Mouse (Mus musculus) CH12F3 (cell line): ENCODE results near the gene Pbx2.
"Not testable (repeated sequence)": the region's sequence is repeated elsewhere in the genome, so short reads cannot be mapped to it uniquely, and the experiment has no call there.

Source experiments
- in situ Hi-C: fragments of 300-500 bp; cut with MboI; formaldehyde crosslinking; loops from 2 replicates; pipeline ENCODE4 v1.14.3; 2020; ENCODE audit warnings: low sequenced_read_pairs

The Pbx2 gene

DNA sequence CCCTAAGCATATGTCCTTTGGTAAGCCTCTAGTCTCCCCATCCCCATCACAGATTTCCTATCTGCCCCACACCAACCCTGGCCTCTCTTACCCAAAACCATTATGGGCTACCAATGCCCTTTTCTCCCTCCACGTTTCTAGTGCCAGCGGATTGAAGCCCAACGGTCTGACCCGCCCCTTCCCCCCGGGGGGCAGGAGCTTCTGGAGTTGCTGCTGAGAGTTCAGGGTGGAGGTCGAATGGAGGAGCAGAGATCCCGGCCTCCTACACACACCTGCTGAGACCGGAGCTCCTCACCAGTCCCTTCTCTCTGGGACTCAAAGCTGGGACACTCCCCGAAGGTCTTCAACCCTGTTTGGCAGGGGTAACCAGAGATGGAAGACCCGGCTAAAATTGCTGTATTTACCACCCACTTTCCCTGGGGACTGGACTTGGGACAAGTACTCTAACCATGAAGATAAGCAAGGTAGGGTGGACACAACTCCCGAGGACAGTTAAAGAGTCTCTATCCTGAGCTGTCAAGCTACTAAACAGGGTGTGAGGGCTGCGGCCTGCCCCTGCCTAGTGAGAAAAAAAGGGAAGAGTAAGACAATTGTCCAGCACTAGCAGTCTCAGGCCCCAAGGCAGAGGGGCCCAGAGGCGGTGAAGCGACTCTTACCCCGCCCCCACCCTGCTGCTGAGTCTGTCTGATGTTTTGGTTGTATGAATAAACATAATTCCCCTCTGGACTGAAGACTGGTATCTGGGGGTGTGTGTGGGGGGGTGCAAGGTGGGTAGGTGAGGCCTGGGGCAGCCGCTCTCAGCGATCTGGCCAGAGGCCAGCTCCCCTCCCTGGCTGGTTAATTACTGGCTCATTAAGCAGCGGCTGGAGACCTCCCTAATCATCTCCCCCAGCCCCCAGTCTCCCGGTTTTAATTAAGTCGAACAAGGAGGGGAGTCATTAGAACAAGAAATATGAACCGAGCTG is at the start of gene Pbx2:
Gene Pbx2 (plus strand): TSS at position 238 of the 965 bp plus-strand sequence.
- in situ Hi-C loops: no loop called here

DNA sequence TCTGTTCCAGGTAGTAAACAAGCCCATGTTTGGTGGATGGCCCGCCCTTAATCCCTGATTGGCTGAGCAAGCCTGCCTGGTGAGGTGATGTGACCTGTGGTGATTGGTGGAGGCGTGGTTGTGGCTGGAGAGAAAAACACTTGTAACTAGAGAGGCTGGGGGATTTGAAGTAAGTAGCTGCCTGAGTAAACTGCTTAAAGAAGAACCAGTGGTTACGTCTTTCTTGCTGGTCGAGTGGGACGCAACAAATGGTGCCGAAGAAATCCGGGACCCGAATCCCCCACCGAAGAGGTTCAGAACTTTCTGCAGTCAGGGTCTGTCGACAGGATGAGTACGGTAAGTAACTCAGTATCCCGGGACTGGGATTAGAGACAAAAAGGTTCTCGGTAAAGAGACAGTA is 47.5 kb upstream of the Pbx2 start:
- in situ Hi-C loops: not testable (repeated sequence)

DNA sequence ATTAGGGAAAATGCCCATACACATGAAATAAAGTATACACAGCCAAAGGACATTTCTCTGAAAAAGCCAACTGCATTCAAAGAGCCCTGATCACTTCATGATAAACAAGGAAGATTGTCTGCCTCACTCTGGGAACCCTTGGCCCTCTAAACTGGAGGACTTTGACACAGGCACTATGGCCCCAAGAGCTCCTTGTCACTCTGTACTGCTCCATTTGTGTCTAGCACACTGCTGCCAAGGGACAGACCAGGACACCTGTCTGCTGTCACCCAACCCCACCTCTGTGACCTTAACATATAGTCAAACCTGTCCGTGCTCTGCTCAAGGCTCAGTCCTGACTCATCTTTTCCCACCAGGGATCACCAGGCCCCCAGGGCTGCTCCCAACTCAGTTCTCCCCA is 44.3 kb upstream of the Pbx2 start:
- in situ Hi-C loops: no loop called here

DNA sequence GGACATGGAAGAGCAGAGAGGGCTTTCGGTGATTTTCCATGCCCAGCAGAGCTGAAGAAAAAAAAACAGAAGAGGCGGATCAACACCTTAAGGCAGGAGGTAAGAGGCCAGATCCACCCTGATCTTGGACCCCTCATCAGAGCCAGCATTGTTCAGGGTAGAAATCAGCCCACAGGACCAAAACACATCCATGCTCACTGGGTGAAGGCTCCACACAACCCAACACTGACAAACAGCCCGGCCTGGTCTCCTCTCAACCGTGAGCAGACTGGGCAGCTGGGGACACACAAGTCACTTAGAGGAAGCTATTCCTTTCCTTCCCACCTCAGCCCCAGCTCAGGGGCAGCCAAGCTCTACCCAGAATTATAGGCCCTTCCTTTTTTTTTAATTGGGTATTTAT is 43.5 kb upstream of the Pbx2 start:
- in situ Hi-C loops: no loop called here

DNA sequence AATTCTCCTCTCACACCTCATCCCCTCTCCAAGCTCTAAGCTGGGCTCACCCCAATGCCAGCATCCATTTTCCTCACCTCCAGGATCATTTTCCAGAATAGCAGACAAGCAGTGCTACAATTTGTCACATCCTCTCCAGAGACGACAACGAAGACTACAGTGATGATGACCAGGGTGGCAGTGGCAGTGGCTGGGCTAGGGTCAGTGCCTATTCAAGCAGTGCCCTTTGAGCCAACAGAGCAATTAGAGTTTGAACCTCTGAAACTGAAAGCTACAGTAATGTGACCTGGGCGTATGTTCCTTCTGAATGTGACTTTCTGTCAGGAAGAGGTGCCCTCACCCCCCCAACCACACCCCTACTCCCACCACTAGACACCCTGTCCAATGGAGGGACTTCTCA is 41.9 kb upstream of the Pbx2 start:
- in situ Hi-C loops: no loop called here

DNA sequence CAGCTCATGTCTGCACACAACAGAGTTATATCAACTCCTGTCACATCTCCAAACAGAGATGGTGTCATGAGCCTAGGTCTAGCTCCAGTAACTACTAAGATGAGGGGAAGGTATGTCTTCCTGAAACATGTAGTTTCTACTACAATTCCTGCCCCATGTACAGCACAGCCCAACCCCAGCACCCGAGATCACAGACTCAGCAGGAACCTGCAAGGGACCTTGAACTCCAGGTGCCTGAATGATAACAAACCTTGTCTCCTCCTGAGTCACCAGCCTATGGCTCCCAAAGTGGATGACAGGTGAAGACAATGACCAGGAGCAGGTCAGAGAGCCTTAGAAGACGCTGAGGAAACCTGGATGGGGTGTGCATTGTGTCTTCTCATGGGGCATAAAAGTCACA is 41.2 kb upstream of the Pbx2 start:
- in situ Hi-C loops: no loop called here

DNA sequence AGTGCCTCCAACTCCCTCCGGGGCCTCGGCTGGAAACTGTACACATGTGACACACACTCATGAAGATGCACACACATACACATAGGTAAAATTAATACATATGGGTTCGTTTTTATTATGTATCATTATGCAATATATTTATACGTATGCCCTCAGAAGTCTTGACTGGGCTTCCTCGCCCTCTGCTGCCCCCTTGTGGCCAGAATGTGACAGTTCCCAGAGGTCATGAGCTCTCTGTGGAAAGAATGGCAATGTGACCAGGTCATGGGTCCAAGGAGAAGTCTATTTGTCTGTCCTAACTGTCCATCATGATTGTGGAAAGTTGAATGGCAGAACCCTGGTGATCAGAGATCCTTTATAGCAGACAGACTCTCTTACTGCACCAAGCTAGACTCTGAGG is 35.6 kb upstream of the Pbx2 start:
- in situ Hi-C loops: no loop called here

DNA sequence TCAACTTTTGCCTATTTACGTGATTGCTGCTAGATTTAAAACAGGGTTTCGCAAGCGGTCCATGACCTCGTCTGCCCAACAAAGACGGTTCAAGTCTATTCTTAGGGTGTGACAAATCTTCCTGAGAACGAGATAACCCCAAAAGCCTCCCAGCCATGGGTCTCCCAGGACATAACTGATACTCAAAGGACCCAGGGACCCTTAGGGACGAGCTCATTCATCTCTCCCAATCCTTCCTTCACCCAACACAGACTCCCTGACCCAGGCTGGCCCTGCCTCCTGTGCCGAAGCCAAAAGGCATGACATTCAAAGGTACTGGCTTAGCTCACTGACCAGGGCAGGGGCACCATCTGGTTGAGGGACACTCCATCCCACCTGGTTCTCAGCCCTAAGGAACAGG is 34.7 kb upstream of the Pbx2 start:
- in situ Hi-C loops: no loop called here

DNA sequence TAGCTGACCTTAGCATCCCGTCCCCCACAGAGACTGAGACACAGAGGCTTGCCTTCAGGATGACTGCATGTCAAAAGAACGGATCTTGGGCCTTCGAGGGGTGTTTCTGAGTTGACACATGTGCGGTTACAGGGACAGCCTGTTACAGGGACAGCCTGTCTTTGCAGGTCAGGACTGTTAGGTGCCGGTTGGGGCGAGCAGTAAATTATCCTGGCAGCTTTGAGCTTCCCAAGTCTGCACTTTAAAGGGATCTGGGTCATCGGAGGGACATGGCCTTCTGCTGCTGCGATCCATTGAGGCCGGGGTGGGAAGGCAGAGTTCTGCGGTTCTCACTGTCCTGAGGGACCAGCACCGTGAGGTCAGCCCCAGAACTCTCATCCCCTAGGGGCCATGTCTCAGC is 33.7 kb upstream of the Pbx2 start:
- in situ Hi-C loops: no loop called here

DNA sequence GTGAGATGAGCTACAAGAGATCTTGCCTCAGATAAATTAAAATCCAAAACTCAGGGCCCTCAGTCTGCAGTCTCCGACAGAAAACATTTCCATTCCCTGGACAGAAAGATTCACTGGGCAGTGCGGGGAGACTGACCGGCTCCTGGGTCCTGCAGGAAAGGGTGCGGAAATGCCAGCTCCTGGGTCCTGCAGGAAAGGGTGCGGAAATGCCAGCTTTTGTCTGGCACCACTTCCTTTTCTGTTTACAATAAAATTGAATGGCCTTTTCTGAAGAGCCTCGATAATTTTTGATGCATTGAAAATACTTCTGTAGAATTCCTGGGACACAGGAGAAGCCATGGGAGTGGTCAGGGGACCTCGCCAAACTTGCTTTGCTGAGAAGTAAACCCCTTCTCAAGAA is 31.9 kb upstream of the Pbx2 start:
- in situ Hi-C loops: no loop called here

DNA sequence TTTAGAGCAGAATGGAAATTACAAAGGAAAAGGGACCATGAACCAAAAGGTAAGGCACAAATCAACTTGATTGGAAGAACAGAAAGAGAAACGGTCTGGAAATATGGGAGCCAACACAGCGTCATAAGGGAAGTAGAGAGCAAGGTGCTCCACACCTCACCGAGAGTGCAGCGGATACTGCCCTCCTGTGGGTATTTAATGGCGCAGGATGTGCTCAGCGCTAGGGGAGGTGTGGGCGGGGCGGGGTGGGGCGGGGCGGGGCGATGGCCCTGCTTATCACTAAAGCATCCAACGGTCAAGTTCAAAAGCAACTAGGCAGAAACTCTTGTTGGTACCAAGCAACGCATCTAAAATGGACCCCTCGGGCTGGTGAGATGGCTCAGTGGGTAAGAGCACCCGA is 31.2 kb upstream of the Pbx2 start:
- in situ Hi-C loops: no loop called here

DNA sequence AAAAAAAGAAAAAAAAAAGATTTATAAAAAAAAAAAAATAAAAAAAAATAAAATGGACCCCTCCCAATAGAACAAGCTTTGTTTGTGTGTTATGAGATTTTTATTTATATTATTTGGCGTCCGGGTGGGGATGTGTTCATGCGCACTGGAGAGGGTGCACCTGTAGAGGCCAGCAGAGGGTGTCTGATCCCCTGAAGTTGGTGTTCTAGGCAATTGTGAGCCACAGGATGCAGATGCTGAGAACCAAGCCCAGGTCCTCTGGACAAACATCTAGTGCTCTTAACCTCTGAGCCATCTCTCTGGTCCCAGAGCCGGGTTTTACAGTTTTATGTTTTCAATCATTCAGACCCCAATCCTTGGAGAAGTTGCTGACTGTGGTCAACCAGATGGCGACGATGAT is 30.6 kb upstream of the Pbx2 start:
- in situ Hi-C loops: no loop called here

DNA sequence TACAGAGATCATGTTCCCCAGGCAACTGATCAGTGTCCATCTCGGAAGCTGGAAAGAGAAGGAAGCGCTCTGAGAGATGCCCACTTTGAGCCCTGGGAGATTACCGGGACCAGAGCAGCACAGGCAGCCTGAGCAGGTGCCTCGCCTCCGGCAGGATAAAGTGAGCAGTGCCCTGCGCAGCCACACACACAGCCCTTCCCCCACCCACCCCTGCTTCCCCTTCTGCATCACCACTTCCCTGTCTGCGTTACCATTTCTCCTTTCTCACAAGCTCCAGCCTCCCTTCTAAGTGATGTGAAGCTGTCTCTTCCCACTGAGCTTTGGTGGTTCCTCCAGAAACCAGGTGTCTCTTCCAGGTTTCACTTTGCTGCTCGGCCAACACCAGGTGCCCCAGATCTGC is 29.9 kb upstream of the Pbx2 start:
- in situ Hi-C loops: no loop called here

DNA sequence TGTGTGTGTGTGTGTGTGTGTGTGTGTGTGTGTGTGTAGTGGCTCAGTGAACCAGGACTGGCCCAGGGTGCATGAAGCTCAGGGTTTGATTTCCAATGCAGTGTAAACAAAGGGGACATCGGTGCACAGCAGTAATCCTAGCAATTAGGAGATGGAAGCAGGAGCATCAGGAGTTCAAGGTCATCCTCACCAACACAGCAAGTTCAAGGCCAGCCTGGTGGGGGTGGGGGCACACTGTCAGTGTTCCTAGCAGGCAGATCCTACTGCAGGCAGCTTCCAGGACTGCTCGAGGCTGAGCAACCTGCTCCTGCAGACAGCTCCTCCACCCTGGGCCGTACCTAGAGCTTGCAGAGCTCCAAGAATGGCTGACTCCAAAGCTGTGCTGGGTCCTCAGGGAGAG is 28.5 kb upstream of the Pbx2 start:
- in situ Hi-C loops: no loop called here

DNA sequence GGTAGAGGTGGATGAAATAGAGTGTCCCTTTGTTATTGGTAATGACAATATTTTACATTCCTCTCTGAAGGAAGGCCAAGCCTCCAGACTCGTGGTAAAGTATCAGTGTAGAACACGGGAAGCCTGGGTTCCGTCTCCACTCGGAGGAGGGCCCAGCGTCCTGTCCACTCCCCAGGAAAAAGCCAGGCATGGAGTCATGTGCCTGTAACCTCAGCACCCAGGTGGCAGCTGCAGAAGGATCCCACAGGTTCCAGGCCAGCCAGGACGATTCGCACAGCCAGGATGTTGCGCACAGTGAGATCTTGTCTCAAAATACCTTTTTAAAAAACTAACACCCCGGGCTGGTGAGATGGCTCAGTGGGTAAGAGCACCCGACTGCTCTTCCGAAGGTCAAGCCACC is 27.7 kb upstream of the Pbx2 start:
- in situ Hi-C loops: no loop called here

DNA sequence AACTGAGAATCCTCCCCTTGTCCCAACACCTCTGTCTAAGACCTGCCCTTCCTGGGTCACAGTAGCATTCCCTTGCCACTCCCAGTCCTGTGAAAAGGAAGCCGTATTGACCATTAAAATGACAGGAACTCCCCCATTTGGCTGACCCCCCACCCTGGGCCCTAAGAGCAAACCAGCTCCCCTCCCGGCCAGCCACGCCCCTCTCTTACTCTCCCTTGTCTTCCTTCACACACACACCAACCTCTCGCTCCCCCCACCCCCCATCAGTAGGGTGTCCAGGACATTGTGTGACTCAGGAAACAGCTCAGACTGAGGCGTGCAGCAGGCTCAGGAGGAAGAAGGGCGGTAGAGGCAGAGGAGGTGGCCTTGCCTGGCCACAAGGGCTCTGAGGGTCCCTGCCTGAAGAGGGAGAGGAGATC is 27.1 kb upstream of the Pbx2 start, which contains the start of gene Notch4:
Gene Notch4 (plus strand): TSS at position 266 of the 419 bp plus-strand sequence.
- in situ Hi-C loops: no loop called here

DNA sequence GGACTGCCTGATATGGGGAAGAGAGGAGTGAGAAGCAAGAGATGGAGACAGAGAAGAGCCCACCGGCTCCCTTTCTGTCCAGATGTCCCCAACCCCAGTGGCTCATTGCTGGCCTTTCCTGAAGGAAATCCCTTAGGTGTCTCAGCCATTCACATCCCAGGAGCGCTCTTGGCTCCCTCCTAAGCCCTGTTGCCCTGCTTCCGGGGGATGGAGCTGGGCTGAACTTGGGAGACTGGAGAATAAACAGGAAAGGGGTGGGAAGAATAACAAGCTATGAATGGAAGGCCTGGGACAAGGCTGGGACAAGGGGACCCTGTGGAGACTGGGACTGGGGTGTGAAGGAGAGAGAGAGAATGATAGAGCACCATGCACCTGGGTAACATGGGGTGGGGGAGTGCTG is 26.3 kb upstream of the Pbx2 start:
- in situ Hi-C loops: no loop called here

DNA sequence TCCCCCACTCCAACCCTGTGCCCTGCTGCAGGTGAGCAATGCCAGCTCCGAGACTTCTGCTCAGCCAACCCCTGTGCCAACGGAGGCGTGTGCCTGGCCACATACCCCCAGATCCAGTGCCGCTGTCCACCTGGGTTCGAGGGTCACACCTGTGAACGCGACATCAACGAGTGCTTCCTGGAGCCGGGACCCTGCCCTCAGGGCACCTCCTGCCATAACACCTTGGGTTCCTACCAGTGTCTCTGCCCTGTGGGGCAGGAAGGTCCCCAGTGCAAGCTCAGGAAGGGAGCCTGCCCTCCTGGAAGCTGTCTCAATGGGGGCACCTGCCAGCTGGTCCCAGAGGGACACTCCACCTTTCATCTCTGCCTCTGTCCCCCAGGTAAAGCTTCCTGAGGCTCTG is 23.8 kb upstream of the Pbx2 start:
- in situ Hi-C loops: no loop called here

DNA sequence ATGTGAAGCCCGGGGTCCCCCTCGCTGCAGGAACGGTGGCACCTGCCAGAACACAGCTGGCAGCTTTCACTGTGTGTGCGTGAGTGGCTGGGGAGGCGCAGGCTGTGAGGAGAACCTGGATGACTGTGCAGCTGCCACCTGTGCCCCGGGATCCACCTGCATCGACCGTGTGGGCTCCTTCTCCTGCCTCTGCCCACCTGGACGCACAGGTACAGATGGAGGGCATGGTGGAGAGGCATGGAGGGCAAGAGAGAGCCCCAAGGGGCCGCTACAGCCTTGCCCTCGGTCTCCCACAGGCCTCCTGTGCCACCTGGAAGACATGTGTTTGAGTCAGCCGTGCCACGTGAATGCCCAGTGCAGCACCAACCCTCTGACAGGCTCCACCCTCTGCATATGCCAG is 22.6 kb upstream of the Pbx2 start:
- in situ Hi-C loops: no loop called here

DNA sequence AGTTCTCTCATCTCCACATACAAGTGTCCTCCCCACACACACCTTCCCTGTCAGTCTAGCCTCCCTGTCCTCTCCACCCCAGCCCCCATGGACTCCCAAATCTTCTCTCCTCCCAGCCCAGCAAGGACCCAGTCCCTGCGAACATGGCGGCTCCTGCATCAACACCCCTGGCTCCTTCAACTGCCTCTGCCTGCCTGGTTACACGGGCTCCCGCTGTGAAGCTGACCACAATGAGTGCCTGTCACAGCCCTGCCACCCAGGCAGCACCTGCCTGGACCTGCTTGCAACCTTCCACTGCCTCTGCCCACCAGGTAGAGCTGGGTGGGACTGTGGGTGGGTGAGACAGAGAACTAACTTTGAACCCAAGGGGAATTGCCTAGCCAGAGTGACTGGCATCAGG is 21.1 kb upstream of the Pbx2 start:
- in situ Hi-C loops: no loop called here

DNA sequence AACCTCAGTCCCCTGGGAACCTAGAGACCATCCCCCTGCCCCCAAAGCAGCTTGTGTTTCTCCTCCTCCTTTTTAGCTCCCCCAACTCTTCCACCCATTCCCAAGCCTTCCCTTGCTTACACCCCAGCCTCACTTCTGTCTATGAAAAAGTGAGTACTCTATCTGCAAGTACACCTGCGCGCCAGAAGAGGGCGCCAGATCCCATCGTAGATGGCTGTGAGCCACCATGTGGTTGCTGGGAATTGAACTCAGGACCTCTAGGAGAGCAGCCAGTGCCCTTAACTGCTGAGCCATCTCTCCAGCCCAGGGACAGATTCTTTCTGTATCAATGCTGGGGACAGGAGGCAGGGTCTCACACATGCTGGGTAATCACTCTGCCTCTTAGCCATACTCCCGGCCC is 19.2 kb upstream of the Pbx2 start:
- in situ Hi-C loops: no loop called here

DNA sequence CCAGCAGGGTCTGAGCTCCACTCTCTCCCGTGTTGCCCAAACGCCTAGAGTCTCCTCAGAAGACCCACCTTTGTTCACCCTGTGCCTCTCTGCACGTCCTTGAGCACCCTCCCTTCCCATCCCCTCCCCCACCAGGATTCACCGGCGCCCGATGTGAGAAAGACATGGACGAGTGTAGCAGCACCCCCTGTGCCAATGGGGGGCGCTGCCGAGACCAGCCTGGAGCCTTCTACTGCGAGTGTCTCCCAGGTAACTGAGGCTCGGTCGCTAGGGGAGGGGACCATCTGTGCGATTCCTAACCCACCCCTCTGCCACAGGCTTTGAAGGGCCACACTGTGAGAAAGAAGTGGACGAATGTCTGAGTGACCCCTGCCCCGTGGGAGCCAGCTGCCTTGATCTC is 18.7 kb upstream of the Pbx2 start:
- in situ Hi-C loops: no loop called here

DNA sequence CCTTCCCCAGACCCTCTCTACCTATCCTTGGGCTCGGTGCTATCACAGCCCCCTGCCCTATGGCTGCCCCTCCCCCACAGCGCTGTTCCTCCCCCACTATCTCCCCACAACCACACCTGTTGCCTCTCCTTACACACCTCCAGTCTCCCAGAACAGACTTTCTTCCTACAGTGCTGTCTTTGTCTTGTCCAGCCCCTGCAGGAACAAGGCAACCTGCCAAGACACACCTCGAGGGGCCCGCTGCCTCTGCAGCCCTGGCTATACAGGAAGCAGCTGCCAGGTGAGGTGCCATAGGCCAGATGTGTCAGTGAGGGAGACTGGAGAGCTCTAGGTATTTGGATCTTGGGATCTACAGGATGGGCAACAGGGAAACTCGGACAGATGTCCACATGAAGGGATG is 14.5 kb upstream of the Pbx2 start:
- in situ Hi-C loops: no loop called here
